Mouse (Mus musculus): ENCODE measurements around the gene Fignl1.

Fignl1 gene

DNA sequence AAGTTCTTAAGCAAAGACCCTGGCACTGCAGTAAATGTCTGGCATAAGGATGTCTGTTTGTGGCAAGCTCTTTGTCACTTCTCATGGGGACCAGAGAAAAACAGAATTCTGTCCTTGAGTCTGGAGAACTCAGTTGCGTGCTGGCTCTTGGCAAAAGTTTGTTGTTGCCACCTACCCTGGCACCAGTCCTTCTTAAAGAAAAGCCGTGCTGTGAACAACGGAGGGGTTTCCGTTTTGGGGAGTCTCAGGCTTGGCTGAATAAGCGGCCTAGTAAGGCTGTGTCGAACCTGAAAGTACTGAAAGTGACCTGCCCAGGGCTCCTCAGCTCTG is 24.0 kb upstream of the Fignl1 start:
- DNase-seq (ENCODE audit: low read depth, low spot score), result no peak

DNA sequence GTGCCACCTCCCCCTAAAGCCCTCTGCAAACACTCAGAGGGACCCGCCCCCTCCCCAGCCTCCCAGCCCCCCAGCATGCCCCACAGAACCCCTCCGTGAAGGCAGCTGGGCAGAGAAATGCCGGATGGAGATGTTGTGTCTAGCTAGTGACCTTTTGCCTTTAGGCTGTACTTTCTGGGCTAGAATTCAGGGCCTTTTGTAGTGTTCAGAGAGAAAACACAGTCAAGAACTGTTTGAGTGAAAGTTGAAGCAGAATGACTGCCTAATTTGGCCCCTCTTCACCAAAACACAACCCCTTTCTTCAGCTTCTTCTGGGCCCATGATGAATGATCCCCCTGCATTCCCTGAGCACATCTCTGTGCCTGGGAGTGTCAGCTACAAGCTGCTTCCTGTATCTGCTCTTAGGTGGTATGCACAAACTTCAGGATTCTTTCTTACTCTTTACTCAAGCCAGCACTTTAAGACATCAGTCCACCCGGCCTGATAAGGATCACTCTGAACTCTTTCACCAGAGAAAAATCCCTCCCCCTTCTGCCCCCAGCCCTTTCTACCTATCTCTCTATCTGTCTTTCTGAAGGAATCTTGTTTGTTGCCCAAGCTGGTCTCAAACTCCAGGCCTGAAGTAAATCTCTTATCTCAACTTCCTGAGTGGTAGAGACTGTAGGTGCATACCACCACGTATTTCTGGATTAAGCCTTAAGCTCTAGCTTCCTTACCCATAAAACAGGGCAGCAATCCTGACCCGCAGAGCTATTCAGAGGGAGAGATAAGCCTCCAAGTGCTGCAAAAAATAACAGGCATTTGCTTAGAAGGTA is 23.4 kb upstream of the Fignl1 start:
- DNase-seq (ENCODE audit: low read depth, low spot score), result no peak

DNA sequence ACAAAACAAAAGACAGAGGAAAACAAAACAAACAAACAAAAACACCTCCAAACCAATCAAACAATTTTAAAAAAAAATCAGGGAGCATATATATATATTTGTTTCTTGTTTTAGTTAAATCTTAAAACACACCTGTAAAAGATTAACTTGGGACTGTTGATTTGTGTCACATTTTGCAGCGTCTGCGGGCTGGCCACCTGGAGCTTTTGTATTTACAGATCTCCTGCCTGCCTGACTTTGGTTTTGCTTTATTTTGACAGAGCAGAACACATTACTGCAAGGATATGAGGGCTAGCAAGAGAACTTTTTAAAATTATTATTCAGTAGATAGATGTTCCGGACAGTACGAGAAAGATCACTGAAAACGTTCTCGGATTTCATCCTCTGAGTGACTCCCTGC is 22.8 kb upstream of the Fignl1 start:
- DNase-seq (ENCODE audit: low read depth, low spot score), result no peak

DNA sequence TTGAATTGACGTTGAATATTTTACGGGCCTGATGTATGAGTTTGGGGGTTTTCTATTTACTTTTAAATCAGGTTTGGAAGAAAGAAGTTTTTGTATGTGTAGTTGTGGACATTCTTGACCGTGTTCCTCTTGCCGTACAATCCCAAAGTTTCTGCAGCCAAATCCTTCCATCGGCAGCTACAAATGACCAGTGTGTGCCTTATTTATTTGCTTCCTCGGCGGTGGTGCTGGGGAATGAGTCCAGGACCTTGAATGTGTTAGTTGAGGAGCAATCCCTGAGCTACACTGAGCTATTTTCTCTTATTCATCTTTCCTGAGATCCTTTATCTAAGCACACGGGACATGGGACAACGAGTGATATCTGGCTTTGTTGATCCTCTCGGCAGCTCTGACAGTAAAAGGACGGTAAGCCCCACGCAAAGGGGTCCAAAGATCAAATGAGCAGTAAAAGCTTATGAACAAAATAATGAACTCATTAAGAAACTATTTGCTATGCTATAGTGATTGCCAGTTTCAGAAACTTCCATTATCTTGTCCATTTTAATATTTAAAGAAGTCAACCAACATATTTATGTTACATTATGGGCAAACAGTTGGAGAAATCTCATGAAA is 22.2 kb upstream of the Fignl1 start:
- DNase-seq (ENCODE audit: low read depth, low spot score), result no peak

DNA sequence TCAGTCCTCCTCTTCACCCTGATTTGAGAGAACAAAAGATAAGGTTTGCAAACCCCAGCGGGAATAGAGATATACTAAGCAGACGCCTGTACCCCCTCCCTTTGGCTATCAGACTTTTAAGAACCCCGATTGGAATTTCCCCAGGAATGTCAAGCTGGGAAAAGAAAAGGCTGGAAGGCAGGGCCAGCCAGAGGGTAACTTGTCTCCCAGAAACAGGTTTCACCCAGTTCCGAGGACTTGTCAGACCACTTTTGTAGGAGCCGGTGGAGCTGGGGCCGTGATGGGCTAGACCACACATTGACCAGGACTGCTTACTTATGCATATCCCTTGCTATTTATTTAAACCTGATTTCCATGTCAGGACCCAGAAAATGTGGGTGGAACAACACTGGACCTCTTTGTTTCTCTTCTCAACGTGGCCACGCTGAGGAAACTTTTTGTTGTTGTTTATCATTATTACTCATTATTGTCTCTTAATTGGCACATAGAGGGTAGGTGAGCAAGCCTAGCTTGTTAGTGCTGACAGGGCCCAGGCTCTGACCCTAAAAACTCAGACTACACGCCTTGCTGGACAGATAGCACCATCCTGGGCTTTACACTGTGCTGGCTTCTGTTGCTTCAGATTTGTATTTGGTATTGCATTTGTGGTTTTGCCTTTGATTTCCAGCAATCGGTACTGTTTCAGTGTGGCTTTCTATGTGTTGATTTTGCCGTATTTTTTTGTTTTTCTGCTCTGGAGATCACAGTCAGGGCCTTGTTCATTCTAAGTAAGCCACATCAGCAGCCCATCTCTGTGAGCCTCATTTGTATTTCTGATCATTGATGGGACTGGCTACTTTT is 20.6 kb upstream of the Fignl1 start:
- no peak for DNase-seq (ENCODE audit: low read depth, low spot score)

DNA sequence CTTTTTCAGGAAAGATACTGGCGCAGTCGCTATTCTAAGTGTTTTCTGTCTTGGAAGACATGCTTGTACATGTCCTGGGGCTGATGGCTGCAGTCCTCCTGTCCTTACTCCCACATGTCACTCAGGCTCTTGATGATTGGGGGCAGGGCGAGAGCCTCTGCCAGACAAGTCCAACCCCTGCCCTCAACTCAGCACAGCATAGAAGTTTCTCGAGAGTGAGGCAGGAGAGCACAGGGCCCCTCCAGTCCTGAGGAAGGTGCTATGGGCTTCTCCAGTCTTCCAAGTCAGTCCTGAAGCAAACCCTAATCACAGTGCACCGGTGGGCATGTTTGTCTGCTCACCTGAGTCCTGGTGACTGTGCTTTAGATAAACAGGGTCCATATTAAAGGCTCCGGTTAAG is 20.0 kb upstream of the Fignl1 start:
- DNase-seq (ENCODE audit: low read depth, low spot score), result no peak

DNA sequence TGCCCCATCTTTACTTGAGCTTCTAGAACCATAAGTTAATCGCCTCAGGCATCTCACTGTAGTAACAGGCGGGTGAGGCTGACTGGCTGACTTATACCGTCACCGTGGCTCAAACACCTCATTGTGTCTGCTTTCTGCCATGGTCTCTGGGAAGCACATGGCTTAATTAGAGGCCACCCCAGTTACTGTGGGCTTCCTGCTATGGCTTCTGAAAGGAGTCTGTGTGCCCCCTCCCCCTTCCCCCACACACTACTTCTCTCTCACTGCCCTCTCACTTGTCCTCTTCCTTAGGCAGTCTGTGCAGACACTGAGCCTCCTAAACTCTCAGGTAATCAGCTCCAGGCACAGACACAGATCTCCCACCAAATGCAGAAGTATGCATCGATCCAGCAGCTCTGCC is 19.5 kb upstream of the Fignl1 start:
- DNase-seq (ENCODE audit: low read depth, low spot score), result no peak

DNA sequence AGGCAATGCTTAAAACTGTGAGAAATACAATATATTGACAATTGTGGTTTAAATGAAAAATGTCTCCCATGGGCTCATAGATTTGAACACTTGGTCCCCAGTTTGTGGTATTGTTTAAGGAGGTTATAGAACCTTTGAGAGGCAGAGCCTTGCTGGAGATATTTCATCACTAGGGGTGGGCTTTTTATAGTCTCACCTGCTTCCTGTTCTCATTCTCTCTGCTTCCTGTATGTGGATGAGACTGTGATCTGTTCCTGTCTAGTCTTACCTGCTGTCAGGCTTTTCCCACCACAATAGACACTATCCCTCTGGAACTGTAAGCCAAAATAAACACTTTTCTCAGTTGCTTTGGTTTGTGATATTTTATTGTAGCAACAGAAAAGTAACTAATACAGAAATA is 17.7 kb upstream of the Fignl1 start:
- DNase-seq (ENCODE audit: low read depth, low spot score), result no peak

DNA sequence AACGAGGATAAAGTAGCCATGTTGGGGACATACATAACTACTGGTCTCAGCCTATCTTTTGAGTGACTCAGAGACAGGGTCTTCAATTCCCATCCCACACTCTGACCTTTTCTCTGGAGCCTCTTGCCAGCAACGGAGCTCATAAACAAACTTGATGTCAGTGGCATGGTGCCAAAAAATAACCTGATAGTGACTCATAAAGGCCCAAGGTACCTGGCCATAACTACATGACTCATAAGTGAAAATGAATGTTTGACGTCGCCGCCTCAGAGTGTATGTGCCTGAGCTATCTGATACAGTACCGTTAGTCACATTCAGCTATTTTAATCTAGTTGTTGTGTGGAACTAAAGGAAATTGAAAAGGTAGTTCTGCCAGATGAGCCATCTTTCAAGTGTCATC is 16.9 kb upstream of the Fignl1 start:
- DNase-seq (ENCODE audit: low read depth, low spot score), result no peak

DNA sequence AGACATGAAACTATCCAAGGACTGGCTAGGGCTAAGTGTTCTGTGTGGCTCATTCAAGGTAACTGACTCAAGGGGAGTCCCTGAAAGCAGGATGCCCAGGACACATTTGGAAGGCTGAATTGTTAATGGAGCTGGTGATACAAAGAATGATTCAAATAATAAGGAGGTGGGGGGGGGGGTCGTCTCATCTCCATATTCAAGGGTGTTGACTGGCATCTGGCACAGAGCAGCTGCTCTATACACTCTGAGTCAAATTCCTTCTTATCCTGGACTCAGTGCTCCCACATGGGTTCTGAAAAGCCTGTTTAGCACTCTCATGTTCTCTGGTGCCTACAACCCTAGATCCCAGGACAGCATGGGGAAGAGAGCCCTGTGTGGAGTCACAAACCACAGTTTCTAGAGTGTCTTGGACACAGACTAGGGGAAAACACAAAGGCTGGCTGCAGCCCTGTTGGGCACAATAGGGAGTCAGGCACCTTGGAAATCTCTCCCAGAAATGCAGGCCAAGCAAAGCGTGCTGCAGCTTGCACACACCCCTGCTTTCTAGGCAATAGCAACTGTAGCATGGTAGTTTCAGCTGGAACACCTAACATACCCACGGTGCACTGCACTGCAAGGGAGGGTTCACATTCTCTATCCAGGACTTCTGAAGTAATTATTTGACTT is 16.3 kb upstream of the Fignl1 start:
- no peak for DNase-seq (ENCODE audit: low read depth, low spot score)

DNA sequence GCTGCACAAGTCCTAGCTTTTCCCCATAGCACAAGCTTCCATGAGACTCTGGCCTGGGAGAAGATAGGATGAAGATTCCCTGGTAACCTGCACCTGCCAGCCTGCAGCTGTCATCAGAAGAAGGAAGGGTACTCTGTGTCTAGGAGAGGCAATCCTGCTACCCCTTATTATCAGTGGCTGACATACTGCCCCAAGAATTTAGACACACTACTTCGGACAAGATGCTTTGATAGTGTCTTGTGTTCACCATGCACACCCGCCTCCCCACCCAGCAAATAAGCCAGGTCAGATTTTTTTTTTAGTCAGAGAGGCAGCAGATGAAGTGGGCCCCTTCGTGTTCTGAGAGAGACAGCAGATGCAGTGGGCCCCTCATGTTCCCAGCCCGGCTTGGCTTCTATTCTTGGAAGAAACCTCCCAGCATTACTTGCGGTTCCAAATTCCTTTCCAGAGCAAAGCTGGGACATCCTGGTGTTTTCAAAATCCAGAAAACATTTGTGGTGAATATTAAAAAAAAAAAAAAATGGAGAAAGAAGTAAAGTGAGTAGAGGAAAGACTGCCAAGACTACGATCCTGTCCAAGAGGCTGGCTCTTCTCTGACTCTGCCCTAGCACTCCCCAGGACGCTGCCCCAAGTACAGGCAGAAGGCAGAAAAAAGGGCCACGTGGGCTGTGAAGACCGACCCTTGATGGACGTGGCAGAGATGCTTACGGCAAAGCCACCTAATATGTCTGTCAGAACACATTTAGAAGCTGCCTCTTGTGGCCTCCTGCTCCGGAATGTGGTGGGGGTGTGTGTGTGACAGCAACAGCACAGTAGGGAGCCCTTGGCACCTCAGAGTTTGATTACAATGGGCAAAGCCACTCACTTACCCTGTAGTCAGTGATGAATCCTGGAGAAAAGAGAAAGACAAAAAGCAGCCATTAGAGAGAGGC is 15.5 kb upstream of the Fignl1 start:
- no peak for DNase-seq (ENCODE audit: low read depth, low spot score)

DNA sequence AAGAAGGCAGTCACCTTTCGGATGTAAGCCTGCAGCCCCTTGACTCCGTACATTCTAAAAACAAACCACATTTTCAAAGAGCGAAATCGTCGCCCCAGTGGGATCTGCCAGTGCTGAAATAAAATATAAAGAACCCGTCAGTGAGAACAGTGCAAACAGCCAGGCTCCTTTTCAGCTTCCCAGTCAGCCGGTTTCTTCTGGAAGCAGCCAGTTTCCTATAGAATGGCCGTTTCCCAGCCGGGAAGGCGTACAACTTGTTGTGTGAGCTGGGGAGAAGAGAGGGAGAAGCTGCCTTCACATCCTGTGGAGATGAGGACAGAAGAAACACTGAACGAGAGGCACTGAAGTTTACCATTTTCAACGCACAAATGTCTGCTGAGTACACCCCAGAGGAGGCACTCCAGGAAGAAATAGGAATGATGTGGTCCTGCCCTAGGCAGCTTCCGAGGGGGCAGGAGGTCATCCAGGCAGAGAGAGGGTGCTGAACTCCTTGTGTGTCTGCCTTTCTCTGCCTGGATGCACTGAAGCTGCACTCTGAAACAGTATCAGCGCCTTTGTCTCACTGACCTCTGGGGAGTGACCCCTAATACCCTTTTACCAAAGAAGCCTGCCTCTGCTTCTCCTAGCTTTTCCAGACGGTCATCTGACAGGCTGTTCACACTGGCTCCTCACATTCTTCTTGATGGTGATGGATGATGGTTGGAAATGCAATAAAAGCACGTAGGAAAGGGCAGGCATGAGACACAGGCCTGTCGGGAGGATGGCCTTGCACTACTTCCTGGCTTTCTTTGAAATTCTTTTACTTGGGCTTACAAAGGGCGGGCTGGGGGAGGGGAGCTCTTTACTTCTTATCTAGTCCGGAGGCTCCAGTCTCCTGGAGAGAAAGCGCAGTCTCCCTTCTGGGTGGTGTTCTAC is 13.7 kb upstream of the Fignl1 start:
- no peak for DNase-seq (ENCODE audit: low read depth, low spot score)

DNA sequence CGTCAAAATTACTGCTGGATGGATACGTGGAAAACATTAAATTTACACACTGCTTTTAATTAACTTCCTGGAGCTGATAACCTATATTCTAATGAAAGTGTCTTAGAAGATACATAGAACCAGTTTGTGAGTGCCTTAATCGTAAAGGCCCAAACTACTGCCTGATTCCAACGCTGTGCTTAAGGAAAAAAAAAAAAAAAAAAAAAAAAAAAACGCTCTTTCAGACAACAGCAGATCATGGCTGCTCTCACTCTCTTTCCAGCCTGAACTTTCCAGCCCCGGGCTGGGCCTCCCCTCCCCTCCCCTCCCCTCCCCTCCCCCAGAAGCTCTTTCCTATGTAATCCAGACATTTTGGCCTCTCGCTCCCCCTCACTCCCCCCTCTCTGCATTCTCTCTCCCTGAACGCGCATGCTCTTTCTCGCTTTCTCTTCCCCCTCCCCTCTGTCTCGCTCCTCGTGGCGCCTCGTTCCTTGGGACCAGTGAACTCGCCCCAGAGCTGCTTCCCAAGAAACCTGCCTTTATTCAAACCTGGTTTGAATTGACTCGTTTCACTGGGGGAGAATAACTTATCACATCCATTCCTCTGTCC is 12.7 kb upstream of the Fignl1 start:
- no peak for DNase-seq (ENCODE audit: low read depth, low spot score)

DNA sequence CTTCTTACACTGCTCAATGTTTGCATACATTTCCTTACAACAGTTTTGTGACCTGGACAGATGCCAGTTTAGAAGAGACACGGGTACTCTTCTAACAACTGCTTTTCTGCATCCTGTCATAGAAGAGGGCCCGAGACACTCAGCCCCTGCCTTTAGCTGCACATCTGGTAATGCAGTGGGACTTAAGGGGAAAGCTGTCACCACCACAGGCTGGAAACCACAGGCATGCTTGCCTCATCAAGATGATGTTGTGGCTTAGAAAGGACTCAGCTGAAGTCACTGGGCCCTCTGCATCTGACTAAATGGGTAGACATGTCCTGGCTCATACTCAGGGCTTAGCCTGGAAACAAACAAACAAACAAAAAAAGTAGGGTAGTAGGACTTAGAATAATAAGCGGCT is 12.0 kb upstream of the Fignl1 start:
- no peak for DNase-seq (ENCODE audit: low read depth, low spot score)

DNA sequence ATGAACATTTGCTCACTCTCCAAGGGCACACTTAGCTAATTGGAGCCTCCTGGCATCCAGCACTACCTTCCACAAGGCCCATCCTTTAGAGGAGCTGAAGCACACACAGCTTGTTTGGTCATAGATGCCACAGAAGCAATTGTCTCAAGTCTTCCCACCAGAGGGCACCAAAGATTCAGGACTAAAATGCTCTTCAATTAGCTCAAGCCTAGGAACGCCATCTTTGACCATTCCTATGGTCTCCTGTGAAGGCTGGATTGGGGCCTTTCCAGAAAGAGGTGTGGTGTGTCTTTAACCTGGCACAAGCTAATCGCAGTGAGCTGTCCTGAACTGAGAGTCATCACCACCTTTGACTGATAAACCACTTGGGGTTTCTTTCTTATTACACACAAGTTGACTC is 11.5 kb upstream of the Fignl1 start:
- peak; percentile 85 for DNase-seq (ENCODE audit: low read depth, low spot score)

DNA sequence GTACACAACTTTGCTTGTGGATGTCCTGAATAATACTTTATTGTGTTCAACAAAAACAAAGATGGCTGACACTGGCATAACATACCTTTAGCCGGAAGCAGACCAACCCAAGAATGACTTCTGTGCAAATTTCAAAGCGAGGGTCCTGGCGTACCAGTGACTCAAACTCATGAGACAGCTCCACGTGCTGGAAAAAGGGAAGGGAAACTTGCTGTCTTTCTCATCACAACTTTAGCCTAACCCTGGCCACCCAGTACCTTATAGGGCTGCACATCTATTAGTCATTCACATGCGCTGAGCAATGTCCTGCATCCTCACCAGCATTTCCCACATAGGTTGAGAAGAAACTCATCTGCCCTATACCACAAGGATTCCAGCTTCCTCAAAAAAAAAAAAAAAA is 10.4 kb upstream of the Fignl1 start:
- no peak for DNase-seq (ENCODE audit: low read depth, low spot score)

DNA sequence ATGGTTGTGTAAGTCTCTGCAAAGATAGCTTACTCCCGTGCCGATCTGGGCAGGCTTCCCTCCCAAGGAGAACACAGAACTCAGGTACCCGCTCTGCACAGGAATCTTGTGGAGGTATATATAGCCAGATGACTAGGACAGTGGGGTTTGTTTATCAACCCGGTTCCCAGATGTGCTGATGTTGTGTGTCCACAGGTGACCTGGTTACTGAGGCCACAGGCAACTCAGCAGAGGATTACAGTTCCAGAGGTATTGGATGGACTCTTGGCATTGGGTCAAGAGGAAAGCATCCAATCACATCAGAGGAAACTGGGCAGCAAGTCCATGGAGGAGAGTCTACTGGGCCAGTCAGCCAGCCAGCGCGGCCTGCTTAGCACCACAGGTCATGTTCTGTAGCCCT is 10.0 kb upstream of the Fignl1 start:
- no peak for DNase-seq (ENCODE audit: low read depth, low spot score)

DNA sequence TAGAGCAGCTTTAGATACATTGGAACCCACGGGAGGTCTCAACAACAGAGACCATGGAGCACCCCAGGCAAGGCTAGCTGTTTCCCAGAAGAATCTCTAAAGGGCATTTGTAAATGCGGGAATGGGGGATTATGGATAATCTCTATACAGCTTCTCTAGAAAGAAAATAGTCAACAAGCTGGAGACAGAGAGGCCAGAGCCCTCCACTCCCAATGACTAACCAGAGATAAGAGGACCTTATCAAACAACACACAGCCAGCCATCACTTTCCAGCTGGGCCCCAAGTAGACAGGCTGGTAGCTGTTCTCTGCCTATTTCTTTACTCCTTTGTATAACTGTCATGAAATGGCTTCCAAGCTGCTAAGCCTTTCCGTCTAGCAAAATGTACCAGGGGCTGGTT is 7.0 kb upstream of the Fignl1 start:
- DNase-seq (ENCODE audit: low read depth, low spot score), result no peak

DNA sequence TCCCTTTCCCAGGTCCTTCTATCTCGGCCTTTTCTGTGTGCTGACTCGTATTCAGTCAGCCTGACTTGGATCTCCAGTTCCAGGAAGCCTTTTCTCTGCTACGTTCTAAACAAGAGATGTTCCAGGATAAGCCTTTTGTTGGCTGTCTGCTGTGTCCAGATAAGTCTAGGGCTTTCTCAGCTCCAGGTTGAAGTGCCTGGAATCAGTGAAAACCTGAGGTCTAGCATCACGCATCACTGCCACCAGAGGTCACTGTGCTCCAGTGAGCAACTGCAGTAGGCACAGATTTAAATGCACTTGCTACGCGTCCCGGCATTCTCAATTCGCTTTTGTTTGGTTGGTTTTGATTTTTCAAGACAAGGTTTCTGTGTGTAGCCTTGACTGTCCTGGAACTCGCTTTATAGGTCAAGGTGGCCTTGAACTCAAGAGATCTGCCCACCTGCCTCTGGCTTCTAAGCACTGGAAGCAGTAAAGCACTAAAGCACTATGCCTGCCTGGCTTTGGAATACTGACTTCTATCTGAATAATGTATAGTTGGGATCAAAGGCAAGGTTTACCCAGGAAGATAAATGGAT is 3.2 kb upstream of the Fignl1 start:
- DNase-seq (ENCODE audit: low read depth, low spot score), result peak; percentile 53

All from telencephalon, adult 2 months (tissue).